Mouse (Mus musculus): ENCODE data around the gene Ddx46. TPM values are rescaled to one million over a fixed set of nuclear protein-coding genes. Genes with fewer than 3 reads are reported as not detected.
"Not testable (repeated sequence)": the region's sequence is repeated elsewhere in the genome, so short reads cannot be mapped to it uniquely, and the experiment has no call there.

Gene Ddx46
- polyA plus RNA-seq, 1 experiment, result 8.4 TPM

- DNase-seq (ENCODE audit: low read depth, low spot score), result no peak
- WGBS, result under 1% methylated on average over 40 of the region's 40 CpGs
Measured at GRCm38 (mm10) chr13:55635146-55635571, 332 bp downstream of the Ddx46 start.

GRCm38 (mm10) chr13:55636185-55636983, 1.6 kb downstream of the Ddx46 start:
- WGBS, result 87% methylated on average over 14 of the region's 14 CpGs
- DNase-seq (ENCODE audit: low read depth, low spot score), result no peak

GRCm38 (mm10) chr13:55640480-55640879, 5.7 kb downstream of the Ddx46 start:
- WGBS, result 30% methylated on average over 8 of the region's 8 CpGs
- DNase-seq (ENCODE audit: low read depth, low spot score), result not testable (repeated sequence)

GRCm38 (mm10) chr13:55644525-55644924, 9.7 kb downstream of the Ddx46 start:
- WGBS, result 93% methylated on average over 2 of the region's 2 CpGs
- no peak for DNase-seq (ENCODE audit: low read depth, low spot score)

- DNase-seq (ENCODE audit: low read depth, low spot score), result no peak
- WGBS, result 90% methylated on average over 12 of the region's 12 CpGs
Measured at GRCm38 (mm10) chr13:55650098-55650497, 15.3 kb downstream of the Ddx46 start.

- DNase-seq (ENCODE audit: low read depth, low spot score), result no peak
- 81% methylated on average over 6 of the region's 6 CpGs for WGBS
Measured at GRCm38 (mm10) chr13:55650980-55651379, 16.2 kb downstream of the Ddx46 start.

- no peak for DNase-seq (ENCODE audit: low read depth, low spot score)
Measured at GRCm38 (mm10) chr13:55668550-55668949, 33.7 kb downstream of the Ddx46 start.

GRCm38 (mm10) chr13:55672711-55673110, 37.9 kb downstream of the Ddx46 start:
- 90% methylated on average over 6 of the region's 6 CpGs for whole genome bisulfite sequencing
- no peak for DNase-seq (ENCODE audit: low read depth, low spot score)

More at GRCm38 (mm10) chr13:55668550-55668949, 33.7 kb downstream of the Ddx46 start:
- 80% methylated on average over 6 of the region's 6 CpGs for WGBS

GRCm38 (mm10) chr13:55677364-55677763, 42.5 kb downstream of the Ddx46 start:
- DNase-seq (ENCODE audit: low read depth, low spot score), result no peak
- 45% methylated on average over 8 of the region's 8 CpGs for WGBS

GRCm38 (mm10) chr13:55682201-55682600, 47.4 kb downstream of the Ddx46 start:
- no peak for DNase-seq (ENCODE audit: low read depth, low spot score)
- WGBS, result 86% methylated on average over 9 of the region's 9 CpGs

- no peak for DNase-seq (ENCODE audit: low read depth, low spot score)
- 91% methylated on average over 3 of the region's 3 CpGs for WGBS
Measured at GRCm38 (mm10) chr13:55683581-55683980, 48.8 kb downstream of the Ddx46 start.

GRCm38 (mm10) chr13:55686107-55686633, 51.3 kb downstream of the Ddx46 start:
- WGBS, result 82% methylated on average over 9 of the region's 9 CpGs
- no peak for DNase-seq (ENCODE audit: low read depth, low spot score)

- no peak for DNase-seq (ENCODE audit: low read depth, low spot score)
- WGBS, result 42% methylated on average over 4 of the region's 4 CpGs
Measured at GRCm38 (mm10) chr13:55687927-55688602, 53.2 kb downstream of the Ddx46 start.

- DNase-seq (ENCODE audit: low read depth, low spot score), result peak; percentile 53
- under 1% methylated on average over 51 of the region's 51 CpGs for WGBS
Measured at GRCm38 (mm10) chr13:55692535-55693242, 57.9 kb downstream of the Ddx46 start, which contains the start of gene B230219D22Rik. Gene B230219D22Rik, plus strand, starts transcription at chr13:55693124.

GRCm38 (mm10) chr13:55693243-55693721, 58.5 kb downstream of the Ddx46 start:
- under 1% methylated on average over 68 of the region's 70 CpGs for WGBS
- DNase-seq (ENCODE audit: low read depth, low spot score), result no peak

- 4% methylated on average over 8 of the region's 8 CpGs for WGBS
- no peak for DNase-seq (ENCODE audit: low read depth, low spot score)
Measured at GRCm38 (mm10) chr13:55694110-55694509, 59.3 kb downstream of the Ddx46 start.

- DNase-seq (ENCODE audit: low read depth, low spot score), result not testable (repeated sequence)
- 78% methylated on average over 1 of the region's 3 CpGs for WGBS
Measured at GRCm38 (mm10) chr13:55695989-55696388, 61.2 kb downstream of the Ddx46 start.

- 80% methylated on average over 4 of the region's 4 CpGs for WGBS
- no peak for DNase-seq (ENCODE audit: low read depth, low spot score)
Measured at GRCm38 (mm10) chr13:55704301-55704700, 69.5 kb downstream of the Ddx46 start.

- DNase-seq (ENCODE audit: low read depth, low spot score), result no peak
- WGBS, result 90% methylated on average over 3 of the region's 3 CpGs
Measured at GRCm38 (mm10) chr13:55712846-55713245, 78.0 kb downstream of the Ddx46 start.
